Mouse (Mus musculus): ENCODE results near the gene Srgap1. TPM values are rescaled to one million over a fixed set of nuclear protein-coding genes. Genes with fewer than 3 reads are reported as not detected.

Gene Srgap1
- polyA plus RNA-seq, 1 experiment from 2014 or later, result 32.0 TPM

- WGBS, result 53% methylated on average over 7 of the region's 7 CpGs
- Histone ChIP-seq H3K27me3 (replicated peaks; ENCODE audit: control insufficient read depth, insufficient read depth, low read length) (no peaks in the 10 kb centered on the region), H3K4me3 (replicated peaks; ENCODE audit: low read length) (no peak overlapping the region), H3K27ac (ENCODE audit: low read length) (no peak overlapping the region), H3K36me3 (ENCODE audit: control insufficient read depth, insufficient read depth) (peaks cover 13% of the 10 kb centered on the region), H3K9me3 (ENCODE audit: control insufficient read depth, low read length) (no peaks in the 10 kb centered on the region; the same call in 1 of the 2 replicates), H3K4me2 (ENCODE audit: low read length) (no peak overlapping the region), H3K4me1 (replicated peaks; ENCODE audit: control insufficient read depth, insufficient read depth, low read length) (no peaks in the 10 kb centered on the region), H3K9ac (replicated peaks; ENCODE audit: low read depth, low read length) (no peak overlapping the region)
- no peak for ATAC-seq
Measured at GRCm38 (mm10) chr10:121817983-121818382, 229.1 kb downstream of the Srgap1 start.

- WGBS, result 94% methylated on average over 11 of the region's 11 CpGs
- no peak overlapping the region for H3K4me2 ChIP-seq (ENCODE audit: low read length)
- H3K36me3 ChIP-seq (ENCODE audit: control insufficient read depth, insufficient read depth), result peaks cover 12% of the 10 kb centered on the region
- H3K9ac ChIP-seq (replicated peaks; ENCODE audit: low read depth, low read length), result no peak overlapping the region
- H3K27ac ChIP-seq (ENCODE audit: low read length), result no peak overlapping the region
- H3K4me1 ChIP-seq (replicated peaks; ENCODE audit: control insufficient read depth, insufficient read depth, low read length), result no peaks in the 10 kb centered on the region
- no peaks in the 10 kb centered on the region for H3K27me3 ChIP-seq (replicated peaks; ENCODE audit: control insufficient read depth, insufficient read depth, low read length)
- no peak overlapping the region for H3K4me3 ChIP-seq (replicated peaks; ENCODE audit: low read length)
- no peak for ATAC-seq
- H3K9me3 ChIP-seq (ENCODE audit: control insufficient read depth, low read length), result no peaks in the 10 kb centered on the region
Measured at GRCm38 (mm10) chr10:121807771-121808170, 239.3 kb downstream of the Srgap1 start.

GRCm38 (mm10) chr10:121806806-121807205, 240.3 kb downstream of the Srgap1 start:
- Histone ChIP-seq H3K27ac (ENCODE audit: low read length) (no peak overlapping the region), H3K4me2 (ENCODE audit: low read length) (no peak overlapping the region), H3K4me3 (replicated peaks; ENCODE audit: low read length) (no peak overlapping the region), H3K9me3 (ENCODE audit: control insufficient read depth, low read length) (no peaks in the 10 kb centered on the region), H3K27me3 (replicated peaks; ENCODE audit: control insufficient read depth, insufficient read depth, low read length) (no peaks in the 10 kb centered on the region), H3K9ac (replicated peaks; ENCODE audit: low read depth, low read length) (no peak overlapping the region), H3K4me1 (replicated peaks; ENCODE audit: control insufficient read depth, insufficient read depth, low read length) (no peaks in the 10 kb centered on the region), H3K36me3 (ENCODE audit: control insufficient read depth, insufficient read depth) (peaks cover 12% of the 10 kb centered on the region)
- WGBS, result 57% methylated on average over 11 of the region's 11 CpGs
- ATAC-seq, result no peak

GRCm38 (mm10) chr10:121805933-121806341, 241.2 kb downstream of the Srgap1 start:
- no peaks in the 10 kb centered on the region for H3K27me3 ChIP-seq (replicated peaks; ENCODE audit: control insufficient read depth, insufficient read depth, low read length)
- no peak overlapping the region for H3K4me3 ChIP-seq (replicated peaks; ENCODE audit: low read length)
- no peaks in the 10 kb centered on the region for H3K4me1 ChIP-seq (replicated peaks; ENCODE audit: control insufficient read depth, insufficient read depth, low read length)
- H3K4me2 ChIP-seq (ENCODE audit: low read length), result no peak overlapping the region
- H3K36me3 ChIP-seq (ENCODE audit: control insufficient read depth, insufficient read depth), result peaks cover 14% of the 10 kb centered on the region
- 70% methylated on average over 11 of the region's 11 CpGs for WGBS
- H3K9ac ChIP-seq (replicated peaks; ENCODE audit: low read depth, low read length), result no peak overlapping the region
- H3K27ac ChIP-seq (ENCODE audit: low read length), result peak overlapping the region; percentile 53
- H3K9me3 ChIP-seq (ENCODE audit: control insufficient read depth, low read length), result no peaks in the 10 kb centered on the region
- ATAC-seq, result peak; percentile 33; the same call in 1 of the 2 replicates

GRCm38 (mm10) chr10:121804551-121804950, 242.6 kb downstream of the Srgap1 start:
- Histone ChIP-seq H3K9ac (replicated peaks; ENCODE audit: low read depth, low read length) (no peak overlapping the region), H3K4me3 (replicated peaks; ENCODE audit: low read length) (no peak overlapping the region), H3K4me2 (ENCODE audit: low read length) (no peak overlapping the region), H3K27me3 (replicated peaks; ENCODE audit: control insufficient read depth, insufficient read depth, low read length) (no peaks in the 10 kb centered on the region), H3K36me3 (ENCODE audit: control insufficient read depth, insufficient read depth) (peaks cover 16% of the 10 kb centered on the region), H3K4me1 (replicated peaks; ENCODE audit: control insufficient read depth, insufficient read depth, low read length) (no peaks in the 10 kb centered on the region), H3K9me3 (ENCODE audit: control insufficient read depth, low read length) (no peaks in the 10 kb centered on the region), H3K27ac (ENCODE audit: low read length) (no peak overlapping the region)
- 96% methylated on average over 13 of the region's 13 CpGs for WGBS
- ATAC-seq, result no peak

GRCm38 (mm10) chr10:121800041-121800440, 247.1 kb downstream of the Srgap1 start:
- ATAC-seq, result no peak
- Histone ChIP-seq H3K4me3 (replicated peaks; ENCODE audit: low read length) (no peak overlapping the region), H3K36me3 (ENCODE audit: control insufficient read depth, insufficient read depth) (peaks cover 22% of the 10 kb centered on the region), H3K9me3 (ENCODE audit: control insufficient read depth, low read length) (no peaks in the 10 kb centered on the region), H3K9ac (replicated peaks; ENCODE audit: low read depth, low read length) (no peak overlapping the region), H3K27ac (ENCODE audit: low read length) (no peak overlapping the region), H3K27me3 (replicated peaks; ENCODE audit: control insufficient read depth, insufficient read depth, low read length) (no peaks in the 10 kb centered on the region), H3K4me1 (replicated peaks; ENCODE audit: control insufficient read depth, insufficient read depth, low read length) (no peaks in the 10 kb centered on the region), H3K4me2 (ENCODE audit: low read length) (no peak overlapping the region)
- 94% methylated on average over 13 of the region's 13 CpGs for WGBS

- peaks cover 11% of the 10 kb centered on the region; the same call in 1 of the 2 replicates for H3K36me3 ChIP-seq (ENCODE audit: control insufficient read depth, insufficient read depth)
- H3K27ac ChIP-seq (ENCODE audit: low read length), result no peak overlapping the region
- WGBS, result 64% methylated on average over 8 of the region's 8 CpGs
- no peak overlapping the region for H3K4me2 ChIP-seq (ENCODE audit: low read length)
- no peak for ATAC-seq
- H3K9ac ChIP-seq (replicated peaks; ENCODE audit: low read depth, low read length), result no peak overlapping the region
- H3K4me3 ChIP-seq (replicated peaks; ENCODE audit: low read length), result no peak overlapping the region
- H3K4me1 ChIP-seq (replicated peaks; ENCODE audit: control insufficient read depth, insufficient read depth, low read length), result no peaks in the 10 kb centered on the region
- no peaks in the 10 kb centered on the region for H3K27me3 ChIP-seq (replicated peaks; ENCODE audit: control insufficient read depth, insufficient read depth, low read length)
- no peaks in the 10 kb centered on the region for H3K9me3 ChIP-seq (ENCODE audit: control insufficient read depth, low read length)
Measured at GRCm38 (mm10) chr10:121796027-121796802, 250.9 kb downstream of the Srgap1 start.

GRCm38 (mm10) chr10:121794486-121794885, 252.6 kb downstream of the Srgap1 start:
- Histone ChIP-seq H3K4me1 (replicated peaks; ENCODE audit: control insufficient read depth, insufficient read depth, low read length) (no peaks in the 10 kb centered on the region), H3K9ac (replicated peaks; ENCODE audit: low read depth, low read length) (no peak overlapping the region), H3K4me3 (replicated peaks; ENCODE audit: low read length) (no peak overlapping the region), H3K36me3 (ENCODE audit: control insufficient read depth, insufficient read depth) (peaks cover 9% of the 10 kb centered on the region; the same call in 1 of the 2 replicates), H3K4me2 (ENCODE audit: low read length) (no peak overlapping the region), H3K27me3 (replicated peaks; ENCODE audit: control insufficient read depth, insufficient read depth, low read length) (no peaks in the 10 kb centered on the region), H3K27ac (ENCODE audit: low read length) (no peak overlapping the region), H3K9me3 (ENCODE audit: control insufficient read depth, low read length) (no peaks in the 10 kb centered on the region)
- no peak for ATAC-seq
- 91% methylated on average over 12 of the region's 12 CpGs for WGBS

- H3K36me3 ChIP-seq (ENCODE audit: control insufficient read depth, insufficient read depth), result peaks cover 1% of the 10 kb centered on the region; the same call in 1 of the 2 replicates
- 87% methylated on average over 17 of the region's 17 CpGs for WGBS
- no peak overlapping the region for H3K27ac ChIP-seq (ENCODE audit: low read length)
- no peak overlapping the region for H3K9ac ChIP-seq (replicated peaks; ENCODE audit: low read depth, low read length)
- H3K9me3 ChIP-seq (ENCODE audit: control insufficient read depth, low read length), result no peaks in the 10 kb centered on the region
- H3K4me1 ChIP-seq (replicated peaks; ENCODE audit: control insufficient read depth, insufficient read depth, low read length), result no peaks in the 10 kb centered on the region
- H3K4me3 ChIP-seq (replicated peaks; ENCODE audit: low read length), result no peak overlapping the region
- no peak for ATAC-seq
- no peak overlapping the region for H3K4me2 ChIP-seq (ENCODE audit: low read length)
- no peaks in the 10 kb centered on the region for H3K27me3 ChIP-seq (replicated peaks; ENCODE audit: control insufficient read depth, insufficient read depth, low read length)
Measured at GRCm38 (mm10) chr10:121792661-121793060, 254.5 kb downstream of the Srgap1 start.
